Mouse (Mus musculus) hindbrain, embryonic 11.5 days (tissue): ENCODE data around the gene Cyp2f2. TPM values are rescaled to one million over a fixed set of nuclear protein-coding genes. Genes with fewer than 3 reads are reported as not detected.

ENCODE experiments used
- ATAC-seq: fragments of 200-750 bp; cut with Nextera tagmentation; 2 replicates; pipeline ENCODE4 v1.8.0; 2017; ENCODE audit warnings: mild to moderate bottlenecking, moderate TSS enrichment, moderate library complexity; ENCODE audit not compliant: low FRiP score
- DNase-seq: peaks from one replicate; pipeline ENCODE4 v3.0.0-alpha.2; 2015; ENCODE audit warnings: low spot score
- H3K27ac ChIP-seq: fragments of 300-500 bp; sonication (generic); 2 replicates; pipeline ENCODE4 v1.5.1; 2014; ENCODE audit warnings: mild to moderate bottlenecking, low read depth, low read length
- H3K27me3 ChIP-seq: fragments of 300-500 bp; sonication (generic); 2 replicates; pipeline ENCODE4 v1.6.1; 2014; ENCODE audit warnings: mild to moderate bottlenecking, low read length, moderate library complexity, mixed read lengths; ENCODE audit not compliant: control insufficient read depth, insufficient read depth
- H3K36me3 ChIP-seq: fragments of 300-500 bp; sonication (generic); 2 replicates; pipeline ENCODE4 v1.6.1; 2014; ENCODE audit warnings: mild to moderate bottlenecking, low read length, moderate library complexity, mixed read lengths; ENCODE audit not compliant: control insufficient read depth, insufficient read depth
- H3K4me1 ChIP-seq: fragments of 300-500 bp; sonication (generic); replicated peaks from 2 replicates; pipeline ENCODE4 v1.6.1; 2014; ENCODE audit warnings: low read length, mixed read lengths; ENCODE audit not compliant: control insufficient read depth, insufficient read depth
- H3K4me2 ChIP-seq: fragments of 300-500 bp; sonication (generic); replicated peaks from 2 replicates; pipeline ENCODE4 v1.6.1; 2014; ENCODE audit warnings: mild to moderate bottlenecking, low read depth, low read length
- H3K4me3 ChIP-seq: fragments of 300-500 bp; sonication (generic); 2 replicates; pipeline ENCODE4 v1.5.1; 2014; ENCODE audit warnings: low read depth, low read length
- H3K9ac ChIP-seq: fragments of 300-500 bp; sonication (generic); 2 replicates; pipeline ENCODE4 v1.6.1; 2014; ENCODE audit warnings: low read depth, low read length
- H3K9me3 ChIP-seq: fragments of 300-500 bp; sonication (generic); 2 replicates; pipeline ENCODE4 v1.6.1; 2016; ENCODE audit warnings: low read length; ENCODE audit not compliant: control insufficient read depth
- WGBS: fragments of 180-500 bp; shearing (Covaris S2); extraction: QIAGEN DNeasy Blood & Tissue Kit; methylation state at CpG from one replicate; pipeline ENCODE4 v1.1.7; 2014; 5-methylcytosine and 5-hydroxymethylcytosine counted together
- polyA plus RNA-seq: library from polyadenylated mRNA; unstranded; fragments of >200 nt; fragmentation: Nextera tagmentation; extraction: Ambion mirVana; gene quantifications from 2 replicates; pipeline ENCODE4 v1.2.1, GENCODE M21; 2014

The Cyp2f2 gene
- polyA plus RNA-seq, 1 experiment from 2014 or later: not detected

GRCm38 (mm10) chr7:27166614-27167474, 47.1 kb downstream of the Cyp2f2 start, which contains the start of gene Egln2:
Gene Egln2 (minus strand): TSS chr7:27166802.
- H3K27me3 ChIP-seq: no peaks in the 10 kb centered on the region
- H3K27ac ChIP-seq: peak within 1 kb of the TSS; percentile 98
- DNase-seq (peak; percentile 95), ATAC-seq (peak; percentile 91)
- peak within 1 kb of the TSS; percentile 65 for H3K4me3 ChIP-seq
- peaks cover 5% of the 10 kb centered on the region; the same call in 1 of the 2 replicates for H3K36me3 ChIP-seq
- peak within 1 kb of the TSS; percentile 46 for H3K4me2 ChIP-seq
- WGBS: 2% methylated on average over 55 of the region's 61 CpGs
- H3K4me1 ChIP-seq: peaks cover 18% of the 10 kb centered on the region
- H3K9me3 ChIP-seq: no peaks in the 10 kb centered on the region
- H3K9ac ChIP-seq: peak within 1 kb of the TSS; percentile 60

GRCm38 (mm10) chr7:27167475-27168094, 47.9 kb downstream of the Cyp2f2 start:
- peak overlapping the region; percentile 60 for H3K9ac ChIP-seq
- H3K9me3 ChIP-seq: no peaks in the 10 kb centered on the region
- H3K27ac ChIP-seq: peak overlapping the region; percentile 98
- WGBS: 78% methylated on average over 11 of the region's 11 CpGs
- ATAC-seq (peak; percentile 0; the same call in 1 of the 2 replicates), DNase-seq (no peak)
- peak overlapping the region; percentile 65 for H3K4me3 ChIP-seq
- peak overlapping the region; percentile 46 for H3K4me2 ChIP-seq
- H3K4me1 ChIP-seq: peaks cover 18% of the 10 kb centered on the region
- no peaks in the 10 kb centered on the region for H3K27me3 ChIP-seq
- H3K36me3 ChIP-seq: peaks cover 5% of the 10 kb centered on the region; the same call in 1 of the 2 replicates

DNA sequence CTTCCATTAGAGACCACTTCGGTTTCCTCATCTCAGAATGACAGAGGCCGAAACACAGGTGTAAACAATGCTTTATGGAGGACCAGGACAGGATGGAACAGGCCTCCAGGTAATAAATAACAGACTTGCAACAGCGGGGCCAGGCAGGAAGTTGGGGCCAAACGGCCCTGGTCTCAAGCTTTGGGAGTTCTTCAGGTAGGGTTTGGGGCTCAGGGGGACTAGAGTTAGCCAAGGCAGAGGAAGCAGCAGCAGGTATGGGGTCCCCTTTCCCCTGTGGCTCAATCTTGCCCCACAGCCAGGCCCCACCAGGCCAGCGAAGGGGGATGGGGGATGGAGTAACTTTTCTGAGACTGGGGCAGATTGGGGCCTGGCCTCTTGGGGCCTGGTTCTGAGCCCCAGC, 48.7 kb downstream of the Cyp2f2 start:
- no peak overlapping the region for H3K4me3 ChIP-seq
- DNase-seq (no peak), ATAC-seq (no peak)
- H3K27ac ChIP-seq: no peak overlapping the region
- H3K9ac ChIP-seq: no peak overlapping the region
- H3K27me3 ChIP-seq: no peaks in the 10 kb centered on the region
- no peaks in the 10 kb centered on the region for H3K9me3 ChIP-seq
- 95% methylated on average over 5 of the region's 5 CpGs for WGBS
- H3K4me2 ChIP-seq: no peak overlapping the region
- peaks cover 15% of the 10 kb centered on the region for H3K4me1 ChIP-seq
- peaks cover 5% of the 10 kb centered on the region; the same call in 1 of the 2 replicates for H3K36me3 ChIP-seq

GRCm38 (mm10) chr7:27170981-27171380, 51.3 kb downstream of the Cyp2f2 start:
- DNase-seq: no peak
- Histone ChIP-seq H3K4me2 (no peak overlapping the region), H3K27me3 (no peaks in the 10 kb centered on the region), H3K9ac (no peak overlapping the region), H3K36me3 (no peaks in the 10 kb centered on the region), H3K4me3 (no peak overlapping the region), H3K4me1 (no peaks in the 10 kb centered on the region), H3K9me3 (no peaks in the 10 kb centered on the region), H3K27ac (no peak overlapping the region)
- no peak for ATAC-seq
- 93% methylated on average over 3 of the region's 3 CpGs for WGBS

DNA sequence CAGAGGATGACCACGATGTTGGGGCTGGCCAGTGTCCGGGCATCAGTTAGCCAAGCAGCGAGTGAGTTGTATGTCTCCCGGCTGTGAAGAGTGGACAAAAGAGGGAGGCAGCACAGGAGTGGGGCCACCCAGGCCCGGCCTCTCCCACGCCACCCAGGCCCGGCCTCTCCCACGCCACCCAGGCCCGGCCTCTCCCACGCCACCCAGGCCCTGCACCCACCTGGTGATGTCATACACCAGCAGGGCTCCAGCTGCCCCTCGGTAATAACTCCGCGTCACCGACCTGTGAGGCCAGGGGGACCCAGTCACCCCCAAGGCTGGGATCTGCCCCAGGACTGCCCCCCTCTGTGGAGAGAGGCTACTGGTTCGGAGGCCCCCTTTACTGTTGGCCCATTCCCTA, 54.8 kb downstream of the Cyp2f2 start:
- Histone ChIP-seq H3K27ac (no peak overlapping the region), H3K4me2 (no peak overlapping the region), H3K4me1 (peaks cover 4% of the 10 kb centered on the region; the same call in 1 of the 2 replicates), H3K9ac (no peak overlapping the region), H3K4me3 (no peak overlapping the region), H3K9me3 (no peaks in the 10 kb centered on the region), H3K36me3 (no peaks in the 10 kb centered on the region), H3K27me3 (no peaks in the 10 kb centered on the region)
- DNase-seq: no peak
- WGBS: 98% methylated on average over 14 of the region's 15 CpGs
- ATAC-seq: no peak

DNA sequence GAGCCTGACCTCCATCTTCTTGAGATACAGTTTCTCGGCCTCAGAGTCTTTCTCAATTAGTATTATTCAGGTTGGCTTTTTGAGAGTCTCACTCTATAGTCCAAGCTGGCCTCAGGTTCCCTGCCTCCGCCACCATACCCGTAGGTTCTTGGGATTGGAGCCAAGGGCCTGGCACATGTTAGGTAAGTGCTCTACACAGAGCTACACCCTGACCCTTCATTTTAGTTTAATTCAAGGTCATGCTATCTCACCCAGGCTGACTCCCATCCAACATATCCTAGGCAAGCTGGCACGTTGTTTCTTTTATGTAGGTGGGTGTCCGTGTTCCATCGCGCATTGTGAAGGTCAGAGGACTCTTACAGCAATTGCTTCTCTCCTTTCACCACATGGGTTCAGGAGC, 55.2 kb downstream of the Cyp2f2 start:
- ATAC-seq: no peak
- Histone ChIP-seq H3K27me3 (no peaks in the 10 kb centered on the region), H3K27ac (no peak overlapping the region), H3K9ac (no peak overlapping the region), H3K36me3 (no peaks in the 10 kb centered on the region), H3K4me1 (peaks cover 4% of the 10 kb centered on the region; the same call in 1 of the 2 replicates), H3K9me3 (no peaks in the 10 kb centered on the region), H3K4me3 (no peak overlapping the region), H3K4me2 (no peak overlapping the region)
- 95% methylated on average over 7 of the region's 7 CpGs for WGBS
- no peak for DNase-seq

DNA sequence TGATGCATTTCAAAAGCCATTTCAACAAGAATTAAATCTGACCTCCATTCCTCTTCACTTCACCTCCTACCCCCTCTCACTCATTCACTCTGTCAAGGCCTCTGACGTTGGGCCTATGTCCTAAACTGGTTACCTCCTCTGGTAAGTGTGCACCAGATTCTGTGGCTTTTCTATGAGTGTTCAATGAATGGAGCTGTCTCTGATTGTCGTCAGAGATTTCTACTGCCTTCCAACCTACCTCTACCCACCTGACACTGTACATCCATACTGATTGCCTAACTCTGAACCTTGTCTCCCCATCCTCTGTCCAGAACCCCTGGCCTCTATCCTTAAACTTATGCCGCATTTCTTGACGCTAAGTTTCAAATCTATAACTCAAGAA, 58.2 kb downstream of the Cyp2f2 start:
- Histone ChIP-seq H3K9ac (peak overlapping the region; percentile 59), H3K36me3 (no peaks in the 10 kb centered on the region), H3K27ac (peak overlapping the region; percentile 85), H3K4me2 (peak overlapping the region; percentile 50), H3K4me1 (peaks cover 4% of the 10 kb centered on the region; the same call in 1 of the 2 replicates), H3K9me3 (no peaks in the 10 kb centered on the region), H3K4me3 (peak overlapping the region; percentile 52), H3K27me3 (no peaks in the 10 kb centered on the region)
- ATAC-seq (peak; percentile 28), DNase-seq (no peak)
- WGBS: 23% methylated on average over 4 of the region's 4 CpGs

GRCm38 (mm10) chr7:27178324-27179216, 58.9 kb downstream of the Cyp2f2 start, which contains the start of gene Rab4b:
Gene Rab4b (minus strand): TSS chr7:27178896.
- Histone ChIP-seq H3K9me3 (no peaks in the 10 kb centered on the region), H3K27ac (peak within 1 kb of the TSS; percentile 85), H3K27me3 (no peaks in the 10 kb centered on the region), H3K9ac (peak within 1 kb of the TSS; percentile 59), H3K4me1 (peaks cover 4% of the 10 kb centered on the region; the same call in 1 of the 2 replicates), H3K4me3 (peak within 1 kb of the TSS; percentile 52), H3K36me3 (0 out of 2 replicates have a peak, but pooled peaks cover 3% of the 10 kb centered on the region), H3K4me2 (peak within 1 kb of the TSS; percentile 50)
- peak; percentile 98 for DNase-seq
- peak; percentile 98 for ATAC-seq
- under 1% methylated on average over 51 of the region's 53 CpGs for WGBS
